Mouse (Mus musculus) cortical plate, adult 2 months (tissue): Measurements from ENCODE around the gene Clint1.

Experiments used
- CTCF ChIP-seq: fragments of 200-500 bp; IDR thresholded peaks from 2 replicates; pipeline ENCODE4 v1.5.1; 2011; ENCODE audit warnings: mild to moderate bottlenecking, control low read depth, low read length; ENCODE audit not compliant: insufficient read depth; ENCODE audit errors: extremely low read depth
- POLR2A ChIP-seq: fragments of 200-500 bp; IDR thresholded peaks from 2 replicates; pipeline ENCODE4 v1.6.1; 2011; ENCODE audit warnings: mild to moderate bottlenecking, low read length, control low read depth; ENCODE audit not compliant: insufficient read depth; ENCODE audit errors: extremely low read depth

DNA sequence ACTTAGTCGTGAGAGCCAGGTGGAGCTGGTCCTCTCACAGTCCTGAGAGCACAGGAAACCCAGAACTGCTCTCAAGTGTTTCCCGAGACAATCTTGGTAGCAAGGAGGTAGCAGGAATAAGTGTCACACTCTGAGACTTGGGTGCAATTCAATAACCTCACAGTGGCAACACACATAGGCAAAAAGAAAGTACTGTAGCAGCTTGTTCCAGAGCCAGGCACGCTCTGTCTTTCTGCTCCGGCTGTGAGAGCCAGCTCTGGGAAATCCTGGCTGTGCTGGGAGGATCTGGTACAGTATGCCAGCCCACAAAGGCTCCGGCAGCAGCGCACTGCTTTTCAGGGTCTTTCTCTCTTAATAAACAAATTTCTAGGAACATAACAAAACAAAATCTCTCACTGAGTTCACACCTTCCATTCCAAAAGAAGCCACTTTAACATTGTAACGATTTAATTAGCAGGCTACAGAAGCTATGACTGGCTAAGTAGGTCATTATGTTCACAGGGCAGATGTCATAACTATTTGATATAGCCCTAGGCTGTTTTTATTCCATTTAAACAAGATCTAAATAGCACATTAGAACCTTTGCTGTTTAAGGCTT is 91.4 kb downstream of the Clint1 start:
- TF ChIP-seq CTCF (no peak), POLR2A (no peak)
